Mouse (Mus musculus) forebrain, embryonic 11.5 days (tissue): Measurements from ENCODE around the gene Akap2. TPM values are rescaled to one million over a fixed set of nuclear protein-coding genes. Genes with fewer than 3 reads are reported as not detected.
A peak's percentile ranks its signal among the peaks of the same experiment; 100 is the strongest.

Experiments
- ATAC-seq: fragments of 200-750 bp; cut with Nextera tagmentation; replicated peaks from 2 replicates; pipeline ENCODE4 v1.8.0; 2017; ENCODE audit warnings: moderate TSS enrichment; ENCODE audit not compliant: low FRiP score
- DNase-seq: peaks from one replicate; pipeline ENCODE4 v3.0.0-alpha.2; 2017; ENCODE audit warnings: low spot score
- H3K27ac ChIP-seq: fragments of 300-500 bp; sonication (generic); 2 replicates; pipeline ENCODE4 v1.5.1; 2014; ENCODE audit warnings: low read depth, low read length
- H3K27me3 ChIP-seq: fragments of 300-500 bp; sonication (generic); 2 replicates; pipeline ENCODE4 v1.6.1; 2014; ENCODE audit warnings: mild to moderate bottlenecking, low read length, mixed read lengths; ENCODE audit not compliant: control insufficient read depth, insufficient read depth
- H3K36me3 ChIP-seq: fragments of 300-500 bp; sonication (generic); 2 replicates; pipeline ENCODE4 v1.6.1; 2014; ENCODE audit warnings: mild to moderate bottlenecking, low read length, moderate library complexity, mixed read lengths; ENCODE audit not compliant: control insufficient read depth, insufficient read depth
- H3K4me1 ChIP-seq: fragments of 300-500 bp; sonication (generic); replicated peaks from 2 replicates; pipeline ENCODE4 v1.6.1; 2014; ENCODE audit warnings: low read length, mixed read lengths; ENCODE audit not compliant: control insufficient read depth, insufficient read depth
- H3K4me2 ChIP-seq: fragments of 300-500 bp; sonication (generic); 2 replicates; pipeline ENCODE4 v1.6.1; 2014; ENCODE audit warnings: low read depth, mild to moderate bottlenecking, low read length, moderate library complexity, mixed read lengths; ENCODE audit not compliant: severe bottlenecking
- H3K4me3 ChIP-seq: fragments of 300-500 bp; sonication (generic); 2 replicates; pipeline ENCODE4 v1.5.1; 2014; ENCODE audit warnings: low read depth, low read length
- H3K9ac ChIP-seq: fragments of 300-500 bp; sonication (generic); 2 replicates; pipeline ENCODE4 v1.6.1; 2014; ENCODE audit warnings: low read length
- H3K9me3 ChIP-seq: fragments of 300-500 bp; sonication (generic); 2 replicates; pipeline ENCODE4 v1.6.1; 2016; ENCODE audit warnings: low read length, mixed read lengths; ENCODE audit not compliant: control insufficient read depth
- WGBS: fragments of 180-500 bp; shearing (Covaris S2); extraction: QIAGEN DNeasy Blood & Tissue Kit; methylation state at CpG from one replicate; pipeline ENCODE4 v1.1.7; 2014; 5-methylcytosine and 5-hydroxymethylcytosine counted together
- polyA plus RNA-seq: library from polyadenylated mRNA; unstranded; fragments of >200 nt; fragmentation: Nextera tagmentation; extraction: Ambion mirVana; gene quantifications from 2 replicates; pipeline ENCODE4 v1.2.1, GENCODE M21; 2014

The Akap2 gene
- polyA plus RNA-seq, 1 experiment from 2014 or later, result 15.5 TPM

DNA sequence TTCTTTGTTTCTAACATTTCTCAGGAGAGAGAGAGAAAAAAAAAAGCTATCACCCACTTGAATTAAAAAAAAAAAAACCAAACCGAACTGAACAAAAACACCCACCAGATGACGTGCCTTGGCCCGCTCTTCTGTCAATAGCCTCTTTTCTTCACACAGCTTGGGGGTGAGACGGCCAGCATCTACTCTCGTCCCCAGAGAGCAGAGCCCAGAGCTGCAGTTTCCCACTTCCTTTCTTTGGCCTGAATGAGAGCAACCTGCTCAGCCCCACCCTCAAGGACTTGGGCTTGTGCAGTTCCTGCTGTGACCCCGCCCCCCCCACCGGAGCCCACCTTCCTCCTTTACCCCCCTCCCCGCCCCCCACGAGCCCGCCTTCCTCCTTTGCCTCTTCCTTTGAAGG, 150.0 kb downstream of the Akap2 start:
- WGBS, result 48% methylated on average over 10 of the region's 10 CpGs
- no peak overlapping the region for H3K4me3 ChIP-seq
- no peak overlapping the region for H3K27ac ChIP-seq
- H3K9ac ChIP-seq, result no peak overlapping the region
- H3K4me1 ChIP-seq, result no peaks in the 10 kb centered on the region
- ATAC-seq (no peak), DNase-seq (no peak)
- H3K4me2 ChIP-seq, result no peak overlapping the region
- no peaks in the 10 kb centered on the region for H3K36me3 ChIP-seq
- H3K9me3 ChIP-seq, result no peaks in the 10 kb centered on the region
- H3K27me3 ChIP-seq, result no peaks in the 10 kb centered on the region

DNA sequence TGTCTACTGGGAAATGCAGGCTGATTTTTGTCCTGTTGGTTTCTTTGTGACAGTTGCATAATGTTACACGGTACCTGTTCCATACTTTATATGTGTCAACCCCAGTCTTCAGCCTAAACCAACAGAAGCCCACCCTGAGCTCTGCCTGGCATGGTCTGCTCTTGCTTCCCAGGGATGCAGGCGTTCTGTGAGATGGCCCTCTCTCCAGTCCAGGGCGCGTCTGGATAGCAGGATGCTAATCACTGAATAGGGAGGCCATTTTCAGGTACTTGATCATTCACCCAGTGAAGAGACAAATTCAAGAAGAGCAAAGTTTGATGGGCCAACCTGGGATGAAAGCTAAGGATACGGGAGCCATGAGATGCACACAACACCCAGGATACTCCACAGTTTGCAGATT, 161.7 kb downstream of the Akap2 start:
- ATAC-seq (no peak), DNase-seq (no peak)
- Histone ChIP-seq H3K27ac (no peak overlapping the region), H3K36me3 (no peaks in the 10 kb centered on the region), H3K27me3 (no peaks in the 10 kb centered on the region), H3K9ac (no peak overlapping the region), H3K4me2 (no peak overlapping the region), H3K4me1 (0 out of 2 replicates have a peak, but pooled peaks cover 2% of the 10 kb centered on the region), H3K4me3 (no peak overlapping the region), H3K9me3 (no peaks in the 10 kb centered on the region)
- WGBS, result 93% methylated on average over 5 of the region's 5 CpGs

DNA sequence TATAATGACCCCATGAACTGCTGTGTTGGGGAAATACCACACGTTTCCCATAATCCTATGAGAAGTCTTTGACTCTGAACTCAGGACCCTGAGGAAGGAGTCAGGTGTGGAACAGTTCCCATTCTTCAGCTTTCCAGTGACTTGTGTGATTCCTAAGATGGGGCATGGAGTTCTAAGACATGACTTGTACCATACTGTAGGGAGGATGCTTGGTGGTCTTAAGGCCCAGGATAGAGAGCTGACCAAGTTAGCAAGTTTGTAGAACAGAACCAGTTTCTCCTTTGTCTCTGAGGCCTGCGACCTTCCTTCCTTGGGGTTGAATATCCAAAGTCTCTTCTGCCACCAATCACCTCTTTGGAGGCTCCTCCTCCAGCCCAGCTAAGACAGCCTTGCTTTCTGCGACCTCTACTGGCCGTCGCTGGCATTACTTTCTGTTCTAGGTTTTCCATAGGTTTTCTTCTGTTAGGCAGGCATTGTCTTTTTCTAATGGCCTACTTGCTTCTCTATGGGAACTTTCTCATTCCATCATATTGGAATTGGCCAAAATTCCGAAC, 162.4 kb downstream of the Akap2 start:
- Histone ChIP-seq H3K27ac (no peak overlapping the region), H3K4me3 (no peak overlapping the region), H3K36me3 (no peaks in the 10 kb centered on the region), H3K9ac (no peak overlapping the region), H3K4me1 (0 out of 2 replicates have a peak, but pooled peaks cover 2% of the 10 kb centered on the region), H3K4me2 (no peak overlapping the region), H3K9me3 (no peaks in the 10 kb centered on the region), H3K27me3 (no peaks in the 10 kb centered on the region)
- DNase-seq (peak; percentile 89), ATAC-seq (peak; percentile 60; the same call in 1 of the 2 replicates)
- 13% methylated on average over 6 of the region's 6 CpGs for WGBS

DNA sequence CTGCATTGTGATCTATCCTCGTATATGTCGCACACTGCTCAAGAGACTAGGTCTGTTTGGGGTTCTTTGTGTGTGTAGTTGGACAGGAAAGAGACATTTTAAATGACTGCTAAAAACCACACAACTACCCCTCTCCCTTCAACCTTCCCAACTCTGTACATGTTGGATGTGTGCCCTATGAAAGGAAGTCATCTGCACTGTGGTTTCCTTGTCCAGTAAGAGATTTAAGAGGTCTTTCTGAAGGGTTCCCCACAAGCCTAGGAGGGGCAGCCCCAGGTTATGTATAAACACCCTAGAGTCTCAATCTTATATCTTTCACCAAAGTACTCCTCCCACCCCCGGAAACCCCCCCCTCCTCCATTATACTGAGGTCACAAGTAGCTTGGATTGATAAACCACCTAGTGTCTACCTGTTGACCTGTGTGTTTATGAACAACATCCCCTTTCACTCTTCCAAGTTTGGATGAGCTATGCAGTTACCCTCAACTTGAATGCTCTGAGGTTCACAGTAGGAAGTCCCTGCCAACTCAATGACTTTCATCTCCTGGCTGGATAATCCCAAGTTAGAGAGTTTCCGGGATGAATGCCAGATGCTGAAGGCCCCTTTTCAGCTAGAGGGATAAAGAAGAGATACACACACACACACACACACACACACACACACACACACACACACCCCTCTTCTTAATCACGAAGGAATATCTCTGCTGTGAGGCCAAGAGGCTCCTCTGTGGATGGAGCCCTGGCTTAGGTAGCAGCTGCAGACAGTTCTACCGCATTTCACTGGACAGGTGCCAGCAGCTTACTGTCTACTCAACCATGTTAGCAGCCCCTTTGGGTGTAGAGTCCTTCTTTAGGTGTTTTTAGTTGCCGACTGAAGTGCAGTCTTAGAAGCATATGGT, 166.3 kb downstream of the Akap2 start:
- ATAC-seq, result no peak
- Histone ChIP-seq H3K9ac (no peak overlapping the region), H3K27ac (no peak overlapping the region), H3K4me3 (no peak overlapping the region), H3K4me1 (0 out of 2 replicates have a peak, but pooled peaks cover 5% of the 10 kb centered on the region), H3K36me3 (no peaks in the 10 kb centered on the region), H3K27me3 (no peaks in the 10 kb centered on the region), H3K4me2 (no peak overlapping the region), H3K9me3 (no peaks in the 10 kb centered on the region)
- 85% methylated on average over 7 of the region's 7 CpGs for WGBS
- DNase-seq, result no peak

DNA sequence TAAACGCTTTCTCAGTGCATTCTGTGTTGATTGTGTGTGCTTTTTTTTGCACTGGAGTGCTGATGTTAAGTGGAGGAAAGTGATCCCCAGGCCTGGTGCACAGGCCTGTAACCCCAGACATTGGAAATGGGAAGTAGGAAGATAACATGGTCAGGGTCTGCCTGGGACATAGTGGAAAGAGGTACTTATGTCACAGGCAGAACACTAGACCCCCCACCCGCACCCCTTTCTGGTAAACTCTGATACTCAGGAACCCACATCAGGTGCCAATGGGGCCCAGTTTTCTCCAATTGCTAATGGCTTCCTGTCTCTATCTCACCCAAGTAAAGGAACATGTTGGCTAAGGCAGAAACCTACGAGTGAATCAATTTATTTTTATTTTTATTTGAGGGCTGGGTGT, 167.1 kb downstream of the Akap2 start:
- Histone ChIP-seq H3K9ac (no peak overlapping the region), H3K36me3 (no peaks in the 10 kb centered on the region), H3K27me3 (no peaks in the 10 kb centered on the region), H3K4me3 (no peak overlapping the region), H3K9me3 (no peaks in the 10 kb centered on the region), H3K27ac (no peak overlapping the region), H3K4me2 (no peak overlapping the region), H3K4me1 (0 out of 2 replicates have a peak, but pooled peaks cover 5% of the 10 kb centered on the region)
- ATAC-seq (no peak), DNase-seq (no peak)
- 81% methylated on average over 3 of the region's 3 CpGs for WGBS

DNA sequence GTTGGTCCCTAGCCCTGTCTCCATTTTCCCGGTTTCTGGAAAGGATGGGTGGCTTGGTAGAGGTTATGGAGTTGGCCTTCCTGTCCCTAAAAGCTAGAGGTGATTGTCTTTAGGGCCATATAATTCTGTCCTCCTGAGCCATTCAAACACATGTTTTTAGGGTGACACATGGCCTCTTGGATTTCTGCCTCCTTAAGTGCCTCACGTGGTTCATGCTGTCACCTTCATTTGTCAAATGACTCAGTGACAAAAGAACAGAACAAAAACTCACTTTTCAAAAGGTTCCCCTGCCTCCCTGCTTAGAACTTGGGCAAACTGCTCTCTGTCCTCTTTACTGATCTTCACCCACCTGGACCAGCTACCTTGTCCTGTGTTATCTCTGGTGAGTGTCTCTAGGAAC, 167.7 kb downstream of the Akap2 start:
- H3K27me3 ChIP-seq, result no peaks in the 10 kb centered on the region
- DNase-seq, result no peak
- no peak overlapping the region for H3K4me2 ChIP-seq
- no peak overlapping the region for H3K27ac ChIP-seq
- no peak for ATAC-seq
- no peak overlapping the region for H3K4me3 ChIP-seq
- no peaks in the 10 kb centered on the region for H3K36me3 ChIP-seq
- no peak overlapping the region for H3K9ac ChIP-seq
- 0 out of 2 replicates have a peak, but pooled peaks cover 3% of the 10 kb centered on the region for H3K4me1 ChIP-seq
- no peaks in the 10 kb centered on the region for H3K9me3 ChIP-seq
- 77% methylated on average over 2 of the region's 2 CpGs for WGBS

DNA sequence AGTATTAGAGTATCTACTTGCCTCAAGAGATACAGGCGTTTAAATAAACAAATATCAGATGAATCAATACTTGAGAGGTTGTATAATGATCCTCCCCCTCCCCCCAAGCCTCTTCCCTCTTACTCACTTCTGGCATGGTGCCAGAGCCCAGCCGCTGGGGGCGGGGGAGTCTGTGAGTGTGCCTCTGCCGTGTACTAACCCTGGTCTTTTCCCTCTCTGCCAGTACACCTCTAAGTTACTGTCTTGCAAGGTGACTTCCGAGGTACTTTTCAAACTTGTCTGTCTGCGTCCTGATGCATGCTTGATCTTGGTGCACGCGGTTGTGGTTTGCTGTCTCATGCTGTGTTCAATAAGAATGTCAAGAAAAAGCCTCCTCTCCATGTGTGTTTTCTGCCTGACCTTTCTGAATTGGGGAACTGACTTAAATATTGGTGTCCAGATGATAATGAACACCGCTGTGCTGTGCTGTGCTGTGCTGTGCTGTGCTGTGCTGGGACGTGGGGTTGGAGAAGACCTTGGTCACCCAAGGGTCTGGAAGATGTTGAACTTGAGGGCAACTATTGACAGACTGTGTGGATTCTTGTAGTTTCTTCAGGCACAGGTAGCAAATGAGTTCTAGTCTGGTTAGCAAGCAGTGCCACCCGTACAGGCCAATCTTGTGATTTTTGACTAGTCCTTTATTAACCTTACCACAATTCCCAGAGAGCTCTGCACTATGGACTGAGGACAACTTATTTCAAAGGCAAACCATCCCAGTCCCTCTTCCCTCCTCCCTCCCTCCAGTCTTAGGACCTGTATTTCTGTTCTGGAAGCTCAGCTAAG, 168.8 kb downstream of the Akap2 start:
- DNase-seq (peak; percentile 67), ATAC-seq (no peak)
- H3K36me3 ChIP-seq, result no peaks in the 10 kb centered on the region
- H3K4me1 ChIP-seq, result peaks cover 4% of the 10 kb centered on the region; the same call in 1 of the 2 replicates
- H3K27ac ChIP-seq, result no peak overlapping the region
- H3K9me3 ChIP-seq, result no peaks in the 10 kb centered on the region
- H3K4me3 ChIP-seq, result no peak overlapping the region
- no peaks in the 10 kb centered on the region for H3K27me3 ChIP-seq
- 77% methylated on average over 11 of the region's 11 CpGs for WGBS
- H3K4me2 ChIP-seq, result no peak overlapping the region
- no peak overlapping the region for H3K9ac ChIP-seq

DNA sequence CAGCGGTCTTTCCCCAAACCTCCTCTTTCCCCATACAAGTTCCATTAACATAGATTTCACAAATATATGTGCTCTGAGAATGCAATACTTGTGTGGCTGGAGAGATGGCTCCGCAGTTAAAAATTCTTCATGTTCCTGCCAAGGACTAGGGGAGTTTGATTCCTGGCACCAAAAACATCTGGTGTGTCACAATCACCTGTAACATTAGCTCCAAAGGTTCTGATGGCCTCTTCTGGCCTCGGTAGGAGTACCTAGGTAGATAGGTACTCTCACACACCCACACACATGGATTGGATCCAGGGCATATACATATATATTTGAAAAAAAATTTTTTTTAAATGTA, 169.4 kb downstream of the Akap2 start:
- H3K4me1 ChIP-seq, result peaks cover 8% of the 10 kb centered on the region; the same call in 1 of the 2 replicates
- DNase-seq (no peak), ATAC-seq (no peak)
- WGBS, result 93% methylated on average over 3 of the region's 3 CpGs
- H3K4me2 ChIP-seq, result no peak overlapping the region
- H3K9ac ChIP-seq, result no peak overlapping the region
- no peaks in the 10 kb centered on the region for H3K9me3 ChIP-seq
- H3K36me3 ChIP-seq, result no peaks in the 10 kb centered on the region
- H3K27me3 ChIP-seq, result no peaks in the 10 kb centered on the region
- no peak overlapping the region for H3K4me3 ChIP-seq
- no peak overlapping the region for H3K27ac ChIP-seq
